Mouse (Mus musculus) cerebellum, postnatal 36 days (tissue): ENCODE measurements around the gene Arid5a.
A peak's percentile ranks its signal among the peaks of the same experiment; 100 is the strongest.

Experiments used
- DNase-seq, 2 experiments: peaks; one replicate each; pipeline ENCODE4 v3.0.0; 2021 to 2022; ENCODE audit warnings: mixed read lengths in 2 of 2

Gene Arid5a

DNA sequence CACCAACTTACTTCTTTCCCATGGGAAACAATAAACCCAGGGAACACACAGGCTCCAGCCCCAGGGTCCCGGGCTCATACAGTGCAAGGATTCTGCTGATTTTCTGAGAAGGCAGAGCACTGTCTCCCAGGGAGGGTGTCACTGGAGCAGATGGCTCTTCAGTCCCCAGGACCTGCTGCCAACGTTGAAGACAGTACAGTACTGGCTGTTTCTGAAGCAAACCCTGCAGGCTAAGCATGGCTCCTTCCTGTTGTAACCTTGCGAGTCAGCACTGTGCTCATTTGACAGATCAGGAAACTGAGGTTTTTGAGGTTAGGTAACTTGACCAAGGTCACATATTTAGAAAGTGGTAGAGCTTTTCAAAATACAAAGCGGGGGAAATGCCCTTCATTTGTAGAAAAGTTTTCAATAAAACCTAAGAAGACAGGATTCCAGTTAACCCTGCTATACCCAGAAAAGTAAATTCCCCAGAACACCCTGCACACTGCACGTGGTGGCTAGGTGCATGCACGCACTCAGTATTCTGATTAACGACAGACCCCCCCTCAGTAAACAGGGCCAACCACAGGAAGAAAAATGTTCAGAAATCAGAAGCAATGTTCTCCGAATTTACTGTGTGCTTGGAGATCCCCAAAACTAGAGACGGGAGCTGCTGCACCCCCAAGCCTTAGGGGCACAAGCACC is 10.9 kb upstream of the Arid5a start:
- peak; percentile 64 to 70 for DNase-seq

DNA sequence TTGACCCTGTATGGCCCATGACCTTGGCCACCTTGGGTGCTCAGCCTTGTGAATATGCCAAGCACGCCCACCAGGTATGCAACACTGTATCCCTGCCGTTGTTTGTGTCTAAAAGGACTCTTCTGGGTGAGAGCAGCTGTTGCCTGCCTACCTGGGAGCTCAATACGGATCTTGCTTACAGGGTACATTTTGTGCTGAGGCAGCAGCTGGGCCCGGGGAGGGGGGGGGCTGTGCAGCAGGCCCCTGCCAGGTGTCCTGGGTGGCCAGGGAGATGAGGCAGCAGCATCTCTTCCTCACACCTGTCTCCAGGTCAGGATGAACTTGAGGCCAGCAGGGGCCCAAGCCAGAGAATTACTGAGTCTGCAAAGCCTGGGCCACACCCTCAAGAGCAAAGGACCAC is 9.4 kb upstream of the Arid5a start:
- peak in 1 of 2 experiments; percentile 6 for DNase-seq

DNA sequence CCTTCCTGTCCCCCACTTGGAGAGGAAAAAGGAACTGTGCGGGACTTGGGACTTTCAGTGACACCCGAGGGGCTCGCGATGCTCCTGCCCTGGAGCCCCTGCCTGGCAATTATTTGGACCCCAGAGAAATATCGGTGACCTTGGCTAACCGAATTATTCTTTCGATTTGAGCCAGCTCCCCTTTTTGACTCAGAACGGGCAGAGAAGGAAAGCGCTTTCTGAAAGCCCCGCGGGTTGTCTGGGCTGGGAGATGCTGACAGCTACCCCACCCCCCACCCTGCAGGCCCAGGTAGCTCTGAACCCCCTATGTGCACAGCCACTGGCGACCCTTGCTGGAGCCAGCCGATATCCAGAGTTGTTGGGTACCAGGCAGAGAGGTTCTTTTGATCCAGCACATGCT is 8.4 kb upstream of the Arid5a start:
- DNase-seq = no peak

GRCm38 (mm10) chr1:36299676-36300075 is 7.9 kb upstream of the Arid5a start:
- no peak for DNase-seq

GRCm38 (mm10) chr1:36300486-36300885 is 7.0 kb upstream of the Arid5a start:
- no peak for DNase-seq

- DNase-seq = no peak
Measured at GRCm38 (mm10) chr1:36302273-36302672, 5.3 kb upstream of the Arid5a start.

- DNase-seq = no peak
Measured at GRCm38 (mm10) chr1:36302957-36303356, 4.6 kb upstream of the Arid5a start.

GRCm38 (mm10) chr1:36303381-36304320 is 3.9 kb upstream of the Arid5a start:
- DNase-seq = peak; percentile 62 to 66

DNA sequence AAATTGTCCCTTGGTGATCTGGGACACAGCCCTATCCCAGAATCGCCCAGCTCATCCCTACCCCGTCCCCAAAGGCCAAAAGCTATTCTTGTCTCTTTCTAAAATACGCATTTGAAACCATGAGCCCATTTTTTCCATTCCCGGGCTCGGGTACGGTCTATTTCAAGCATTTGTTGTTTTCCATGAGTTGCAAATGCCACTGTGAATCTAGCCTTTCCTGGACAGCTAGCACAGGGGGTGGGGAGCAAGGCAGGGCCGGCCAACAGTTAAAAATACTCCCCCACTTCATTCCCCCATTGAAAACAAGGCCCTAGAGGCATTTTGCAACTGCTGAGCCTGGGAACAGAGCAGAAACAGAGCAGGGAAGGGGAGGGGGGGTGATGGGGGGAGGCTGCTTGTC is 2.8 kb upstream of the Arid5a start:
- DNase-seq = no peak

DNA sequence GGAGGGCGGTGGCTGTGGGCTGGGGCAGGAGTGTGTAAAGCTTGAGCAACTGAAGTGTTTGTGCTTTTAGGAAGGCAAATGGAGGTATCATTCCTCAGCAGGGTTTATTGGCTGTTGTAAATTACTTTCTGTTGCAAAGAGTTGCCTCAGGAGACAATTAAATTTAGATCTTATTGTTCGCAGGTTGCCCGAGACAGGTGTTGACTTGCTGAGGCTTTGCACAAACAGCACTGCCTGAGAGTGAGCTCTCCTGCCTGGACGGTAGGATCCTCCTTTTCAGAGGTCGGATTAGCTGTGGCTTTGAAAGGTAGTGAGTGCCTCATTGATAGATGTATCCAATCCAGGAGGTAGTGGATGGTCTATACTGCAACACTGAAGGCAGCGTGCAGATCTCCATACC is 1.4 kb upstream of the Arid5a start:
- no peak for DNase-seq

- peak in 1 of 2 experiments; percentile 6 for DNase-seq
Measured at GRCm38 (mm10) chr1:36307121-36307494, 425 bp upstream of the Arid5a start.

GRCm38 (mm10) chr1:36308451-36308901 is 943 bp downstream of the Arid5a start:
- peak in 1 of 2 experiments; percentile 26 for DNase-seq

DNA sequence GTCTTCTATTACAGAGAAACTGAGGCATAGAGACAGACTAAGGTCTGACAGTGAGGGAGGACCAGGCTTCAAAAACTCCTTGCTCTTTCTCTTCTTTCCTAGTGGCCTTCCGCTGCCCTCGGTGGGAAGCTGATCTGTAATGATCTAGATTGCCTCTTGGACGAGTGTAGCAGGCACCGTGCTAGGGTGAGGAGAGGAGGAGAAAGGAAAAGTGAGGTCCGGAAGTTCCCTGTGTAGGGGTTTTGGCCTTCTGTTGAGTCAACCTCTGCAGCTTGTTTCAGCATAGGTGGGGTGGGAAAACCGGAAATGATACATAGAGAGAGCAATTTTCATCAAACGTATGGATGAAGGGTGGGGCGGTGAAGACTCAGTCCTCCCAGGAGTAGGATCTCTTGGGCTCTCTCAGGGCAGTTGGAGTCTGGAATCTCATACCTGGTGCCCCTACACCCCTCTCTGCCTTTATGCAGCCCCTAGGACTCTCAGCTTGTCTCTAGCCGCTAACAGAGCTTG is 1.5 kb downstream of the Arid5a start:
- DNase-seq = no peak

- DNase-seq = peak in 1 of 2 experiments; percentile 7
Measured at GRCm38 (mm10) chr1:36309498-36309901, 2.0 kb downstream of the Arid5a start.

GRCm38 (mm10) chr1:36314959-36315775 is 7.6 kb downstream of the Arid5a start:
- peak in 1 of 2 experiments; percentile 25 for DNase-seq

DNA sequence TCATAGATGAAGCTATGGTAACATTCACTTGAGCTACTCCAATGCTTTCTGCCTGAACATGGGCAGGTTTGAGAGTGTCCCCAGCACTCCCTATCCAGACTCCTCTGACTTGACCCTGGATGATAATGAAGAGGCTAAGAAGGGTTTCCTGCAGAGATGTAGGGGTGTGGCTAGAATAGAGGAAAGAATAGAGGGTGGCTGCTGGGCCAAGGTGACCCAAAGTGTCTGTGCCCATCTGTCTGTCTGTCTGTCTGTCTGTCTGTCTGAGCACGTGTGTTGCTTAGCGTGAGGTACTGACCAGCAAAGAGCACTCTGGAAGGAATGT is 8.2 kb downstream of the Arid5a start:
- no peak for DNase-seq

DNA sequence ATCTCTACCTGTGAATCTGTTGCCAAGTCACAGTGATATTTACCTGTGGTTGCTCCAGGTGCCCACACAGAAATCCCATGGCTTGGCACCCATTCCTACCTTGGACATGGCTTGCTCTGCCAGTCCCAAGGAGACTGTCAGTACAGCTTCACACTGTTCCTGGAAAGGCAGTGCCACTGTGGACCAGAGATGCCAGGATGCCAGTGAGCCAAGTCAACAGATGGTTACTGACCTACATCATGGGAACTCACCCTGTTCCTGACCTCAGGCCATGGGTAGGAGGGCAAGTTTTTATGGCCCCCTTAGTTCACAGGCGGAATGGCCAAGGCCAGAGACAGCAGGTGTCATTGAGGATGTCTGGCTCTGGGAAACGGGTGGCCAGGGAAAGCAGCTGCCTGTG is 13.6 kb downstream of the Arid5a start:
- DNase-seq = peak; percentile 47 to 58

GRCm38 (mm10) chr1:36321829-36322573 is 14.5 kb downstream of the Arid5a start:
- no peak for DNase-seq

DNA sequence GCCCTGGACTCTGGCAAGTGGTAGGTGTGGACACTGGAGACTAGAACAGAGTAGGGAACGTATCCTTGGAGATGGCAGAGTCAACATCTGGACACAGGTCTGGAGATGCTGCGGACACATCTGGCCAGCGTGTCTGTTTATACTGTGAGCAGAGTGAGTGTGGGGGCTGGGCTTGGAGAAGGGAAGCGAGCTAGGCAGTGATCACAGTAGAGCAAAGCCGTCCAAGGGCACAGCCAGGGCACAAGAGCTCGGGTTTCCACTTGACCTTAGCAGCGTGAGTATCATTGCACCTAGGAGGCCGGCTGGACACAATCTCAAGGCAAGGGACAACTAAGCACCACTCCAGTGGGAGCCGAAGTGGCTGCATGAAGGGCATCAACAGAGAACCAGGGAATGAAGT is 15.5 kb downstream of the Arid5a start:
- DNase-seq = no peak

- peak; percentile 55 to 62 for DNase-seq
Measured at GRCm38 (mm10) chr1:36323746-36324448, 16.4 kb downstream of the Arid5a start.

- DNase-seq = no peak
Measured at GRCm38 (mm10) chr1:36325900-36326321, 18.4 kb downstream of the Arid5a start.
